Mouse (Mus musculus): ENCODE results near the gene Acvr2b. TPM values are rescaled to one million over a fixed set of nuclear protein-coding genes. Genes with fewer than 3 reads are reported as not detected.
A peak's percentile ranks its signal among the peaks of the same experiment; 100 is the strongest.

Gene Acvr2b
- polyA plus RNA-seq, 1 experiment from 2014 or later: 45.0 TPM

GRCm38 (mm10) chr9:119425217-119425975, 23.5 kb downstream of the Acvr2b start:
- no peak overlapping the region for H3K9ac ChIP-seq (replicated peaks; ENCODE audit: low read depth, low read length)
- no peaks in the 10 kb centered on the region for H3K27me3 ChIP-seq (ENCODE audit: control insufficient read depth, insufficient read depth, low read length)
- no peaks in the 10 kb centered on the region for H3K9me3 ChIP-seq (ENCODE audit: control insufficient read depth, low read length)
- H3K27ac ChIP-seq (ENCODE audit: low read depth, low read length): peak overlapping the region; percentile 44; the same call in 1 of the 2 replicates
- WGBS: 48% methylated on average over 7 of the region's 7 CpGs
- peak; percentile 50 for ATAC-seq (ENCODE audit: low read depth)
- no peak overlapping the region for H3K4me3 ChIP-seq (ENCODE audit: low read depth, low read length)
- H3K4me2 ChIP-seq (ENCODE audit: low read depth, low read length): no peak overlapping the region
- peaks cover 7% of the 10 kb centered on the region; the same call in 1 of the 2 replicates for H3K36me3 ChIP-seq (ENCODE audit: control insufficient read depth, insufficient read depth, low read length)
- H3K4me1 ChIP-seq (ENCODE audit: control insufficient read depth, insufficient read depth, low read length): peaks cover 17% of the 10 kb centered on the region

- H3K4me1 ChIP-seq (ENCODE audit: control insufficient read depth, insufficient read depth, low read length): peaks cover 17% of the 10 kb centered on the region
- no peak overlapping the region for H3K27ac ChIP-seq (ENCODE audit: low read depth, low read length)
These were observed 24.1 kb downstream of the Acvr2b start for GRCm38 (mm10) chr9:119425976-119426415.

GRCm38 (mm10) chr9:119426483-119426882, 24.6 kb downstream of the Acvr2b start:
- 68% methylated on average over 7 of the region's 7 CpGs for whole genome bisulfite sequencing

More at GRCm38 (mm10) chr9:119425976-119426415, 24.1 kb downstream of the Acvr2b start:
- WGBS: 86% methylated on average over 13 of the region's 13 CpGs
- Histone ChIP-seq H3K4me2 (ENCODE audit: low read depth, low read length) (no peak overlapping the region), H3K36me3 (ENCODE audit: control insufficient read depth, insufficient read depth, low read length) (peaks cover 10% of the 10 kb centered on the region; the same call in 1 of the 2 replicates), H3K4me3 (ENCODE audit: low read depth, low read length) (no peak overlapping the region), H3K27me3 (ENCODE audit: control insufficient read depth, insufficient read depth, low read length) (no peaks in the 10 kb centered on the region), H3K9ac (replicated peaks; ENCODE audit: low read depth, low read length) (no peak overlapping the region), H3K9me3 (ENCODE audit: control insufficient read depth, low read length) (no peaks in the 10 kb centered on the region)
- ATAC-seq (ENCODE audit: low read depth): no peak

GRCm38 (mm10) chr9:119430311-119430710, 28.4 kb downstream of the Acvr2b start:
- Histone ChIP-seq H3K36me3 (ENCODE audit: control insufficient read depth, insufficient read depth, low read length) (peaks cover 42% of the 10 kb centered on the region), H3K27ac (ENCODE audit: low read depth, low read length) (no peak overlapping the region), H3K9me3 (ENCODE audit: control insufficient read depth, low read length) (no peaks in the 10 kb centered on the region)

More at GRCm38 (mm10) chr9:119426483-119426882, 24.6 kb downstream of the Acvr2b start:
- H3K9me3 ChIP-seq (ENCODE audit: control insufficient read depth, low read length): no peaks in the 10 kb centered on the region
- ATAC-seq (ENCODE audit: low read depth): no peak
- H3K27me3 ChIP-seq (ENCODE audit: control insufficient read depth, insufficient read depth, low read length): no peaks in the 10 kb centered on the region
- H3K27ac ChIP-seq (ENCODE audit: low read depth, low read length): no peak overlapping the region
- H3K4me2 ChIP-seq (ENCODE audit: low read depth, low read length): no peak overlapping the region
- no peak overlapping the region for H3K4me3 ChIP-seq (ENCODE audit: low read depth, low read length)
- peaks cover 17% of the 10 kb centered on the region for H3K4me1 ChIP-seq (ENCODE audit: control insufficient read depth, insufficient read depth, low read length)
- peaks cover 11% of the 10 kb centered on the region; the same call in 1 of the 2 replicates for H3K36me3 ChIP-seq (ENCODE audit: control insufficient read depth, insufficient read depth, low read length)
- no peak overlapping the region for H3K9ac ChIP-seq (replicated peaks; ENCODE audit: low read depth, low read length)

GRCm38 (mm10) chr9:119435855-119436254, 33.9 kb downstream of the Acvr2b start:
- H3K9me3 ChIP-seq (ENCODE audit: control insufficient read depth, low read length): no peaks in the 10 kb centered on the region
- ATAC-seq (ENCODE audit: low read depth): no peak
- H3K36me3 ChIP-seq (ENCODE audit: control insufficient read depth, insufficient read depth, low read length): peaks cover 53% of the 10 kb centered on the region

More at GRCm38 (mm10) chr9:119430311-119430710, 28.4 kb downstream of the Acvr2b start:
- Histone ChIP-seq H3K4me2 (ENCODE audit: low read depth, low read length) (no peak overlapping the region), H3K4me3 (ENCODE audit: low read depth, low read length) (no peak overlapping the region), H3K4me1 (ENCODE audit: control insufficient read depth, insufficient read depth, low read length) (peaks cover 9% of the 10 kb centered on the region), H3K27me3 (ENCODE audit: control insufficient read depth, insufficient read depth, low read length) (no peaks in the 10 kb centered on the region), H3K9ac (replicated peaks; ENCODE audit: low read depth, low read length) (no peak overlapping the region)
- peak; percentile 66; the same call in 1 of the 2 replicates for ATAC-seq (ENCODE audit: low read depth)
- WGBS: 60% methylated on average over 7 of the region's 7 CpGs

GRCm38 (mm10) chr9:119438065-119438464, 36.1 kb downstream of the Acvr2b start:
- H3K9ac ChIP-seq (replicated peaks; ENCODE audit: low read depth, low read length): no peak overlapping the region
- ATAC-seq (ENCODE audit: low read depth): no peak
- no peak overlapping the region for H3K4me3 ChIP-seq (ENCODE audit: low read depth, low read length)
- WGBS: 92% methylated on average over 12 of the region's 12 CpGs
- no peaks in the 10 kb centered on the region for H3K27me3 ChIP-seq (ENCODE audit: control insufficient read depth, insufficient read depth, low read length)
- no peak overlapping the region for H3K4me2 ChIP-seq (ENCODE audit: low read depth, low read length)
- no peaks in the 10 kb centered on the region for H3K9me3 ChIP-seq (ENCODE audit: control insufficient read depth, low read length)
- H3K36me3 ChIP-seq (ENCODE audit: control insufficient read depth, insufficient read depth, low read length): peaks cover 35% of the 10 kb centered on the region
- H3K27ac ChIP-seq (ENCODE audit: low read depth, low read length): no peak overlapping the region
- no peaks in the 10 kb centered on the region for H3K4me1 ChIP-seq (ENCODE audit: control insufficient read depth, insufficient read depth, low read length)

More at GRCm38 (mm10) chr9:119435855-119436254, 33.9 kb downstream of the Acvr2b start:
- H3K27ac ChIP-seq (ENCODE audit: low read depth, low read length): no peak overlapping the region
- H3K4me1 ChIP-seq (ENCODE audit: control insufficient read depth, insufficient read depth, low read length): no peaks in the 10 kb centered on the region
- H3K27me3 ChIP-seq (ENCODE audit: control insufficient read depth, insufficient read depth, low read length): no peaks in the 10 kb centered on the region
- no peak overlapping the region for H3K4me2 ChIP-seq (ENCODE audit: low read depth, low read length)
- H3K9ac ChIP-seq (replicated peaks; ENCODE audit: low read depth, low read length): no peak overlapping the region
- 84% methylated on average over 2 of the region's 2 CpGs for WGBS
- H3K4me3 ChIP-seq (ENCODE audit: low read depth, low read length): no peak overlapping the region

- no peak overlapping the region for H3K4me3 ChIP-seq (ENCODE audit: low read depth, low read length)
- no peak overlapping the region for H3K4me2 ChIP-seq (ENCODE audit: low read depth, low read length)
- H3K36me3 ChIP-seq (ENCODE audit: control insufficient read depth, insufficient read depth, low read length): peaks cover 33% of the 10 kb centered on the region
- no peaks in the 10 kb centered on the region for H3K4me1 ChIP-seq (ENCODE audit: control insufficient read depth, insufficient read depth, low read length)
- no peak for ATAC-seq (ENCODE audit: low read depth)
- H3K9ac ChIP-seq (replicated peaks; ENCODE audit: low read depth, low read length): no peak overlapping the region
- H3K27ac ChIP-seq (ENCODE audit: low read depth, low read length): no peak overlapping the region
- H3K27me3 ChIP-seq (ENCODE audit: control insufficient read depth, insufficient read depth, low read length): no peaks in the 10 kb centered on the region
- WGBS: 90% methylated on average over 9 of the region's 9 CpGs
- H3K9me3 ChIP-seq (ENCODE audit: control insufficient read depth, low read length): no peaks in the 10 kb centered on the region
These were observed 36.6 kb downstream of the Acvr2b start for GRCm38 (mm10) chr9:119438498-119439000.

- peak; percentile 94 for ATAC-seq (ENCODE audit: low read depth)
- H3K4me2 ChIP-seq (ENCODE audit: low read depth, low read length): peak within 1 kb of the TSS; percentile 90
- H3K27ac ChIP-seq (ENCODE audit: low read depth, low read length): peak within 1 kb of the TSS; percentile 79
- peaks cover 11% of the 10 kb centered on the region for H3K4me1 ChIP-seq (ENCODE audit: control insufficient read depth, insufficient read depth, low read length)
- peaks cover 16% of the 10 kb centered on the region for H3K36me3 ChIP-seq (ENCODE audit: control insufficient read depth, insufficient read depth, low read length)
- H3K4me3 ChIP-seq (ENCODE audit: low read depth, low read length): peak within 1 kb of the TSS; percentile 77
- H3K27me3 ChIP-seq (ENCODE audit: control insufficient read depth, insufficient read depth, low read length): no peaks in the 10 kb centered on the region
- H3K9ac ChIP-seq (replicated peaks; ENCODE audit: low read depth, low read length): peak within 1 kb of the TSS; percentile 86
- H3K9me3 ChIP-seq (ENCODE audit: control insufficient read depth, low read length): no peaks in the 10 kb centered on the region
- under 1% methylated on average over 52 of the region's 52 CpGs for WGBS
These were observed 43.0 kb downstream of the Acvr2b start, which contains the start of gene Exog for GRCm38 (mm10) chr9:119444738-119445429. Exog (plus strand) TSS chr9:119444943.
